Mouse (Mus musculus) embryonic fibroblast, embryonic 13.5 days (primary cell): ENCODE measurements at regions not wholly inside any gene's neighbourhood (a gene's known extent, or its start where the extent isn't known, plus 50 kb on each side); places are given as distances from the start of the nearest gene placed in this dataset.

Experiments
- CTCF ChIP-seq: IDR thresholded peaks from 2 replicates; pipeline ENCODE4 v1.5.1; 2011; ENCODE audit warnings: mild to moderate bottlenecking, control low read depth, low read length, moderate library complexity, borderline replicate concordance; ENCODE audit not compliant: insufficient read depth
- POLR2A ChIP-seq: IDR thresholded peaks from 2 replicates; pipeline ENCODE4 v1.6.1; 2011; ENCODE audit warnings: low read depth, mild to moderate bottlenecking, control low read depth, low read length, moderate library complexity

DNA sequence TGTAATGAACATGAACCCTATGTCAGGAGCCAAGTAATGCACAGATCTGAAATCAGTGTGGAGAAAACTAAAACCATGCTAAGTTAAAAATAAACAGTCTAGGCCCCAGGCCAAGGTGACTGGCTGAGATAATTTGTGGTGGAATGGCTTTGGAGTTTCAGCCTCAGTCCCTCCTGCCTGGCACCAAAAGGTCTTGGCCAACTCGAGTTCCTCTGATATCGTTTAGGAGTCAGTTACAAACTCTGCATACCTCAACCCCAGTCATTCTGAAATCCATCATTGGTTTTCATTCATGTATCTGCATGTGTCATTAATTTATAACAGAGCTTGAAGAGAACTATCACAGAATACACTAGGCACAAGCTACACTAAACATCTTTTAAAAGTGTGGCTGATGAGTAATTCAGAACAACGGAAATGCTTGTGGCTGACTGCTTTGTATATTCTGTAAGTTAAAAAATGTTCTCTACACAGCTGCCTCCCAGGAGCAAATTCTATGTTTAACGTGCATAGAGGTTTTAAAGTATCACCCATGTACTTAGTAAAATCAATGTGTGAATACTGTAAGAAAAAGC, 125.6 kb upstream of the Il6 start:
- no peak for TF ChIP-seq CTCF
- no peak for TF ChIP-seq POLR2A
